Mouse (Mus musculus) C2C12 (cell line): ENCODE data around the gene Vti1a. TPM values are rescaled to one million over a fixed set of nuclear protein-coding genes. Genes with fewer than 3 reads are reported as not detected.

ENCODE experiments used
- H3K27me3 ChIP-seq: one replicate; pipeline ENCODE4 v1.6.1; 2011; ENCODE audit not compliant: control insufficient read depth, insufficient read depth, insufficient read length
- H3K36me3 ChIP-seq: one replicate; pipeline ENCODE4 v1.6.1; 2011; ENCODE audit not compliant: control insufficient read depth, insufficient read depth
- H3K4me3 ChIP-seq: one replicate; pipeline ENCODE4 v1.5.1; 2011; ENCODE audit warnings: mild to moderate bottlenecking, control low read depth; ENCODE audit not compliant: poor library complexity, insufficient read depth, severe bottlenecking
- H3K79me2 ChIP-seq: one replicate; pipeline ENCODE4 v1.6.1; 2011; ENCODE audit not compliant: control insufficient read depth, insufficient read depth
- H3K79me3 ChIP-seq: one replicate; pipeline ENCODE4 v1.6.1; 2011; ENCODE audit warnings: low read depth, control low read depth
- H3ac ChIP-seq: one replicate; pipeline ENCODE3; 2011; ENCODE audit warnings: low read depth; ENCODE audit not compliant: control insufficient read depth, insufficient read length
- CEBPB ChIP-seq: IDR thresholded peaks from one replicate; pipeline ENCODE4 v1.6.1; 2011; ENCODE audit warnings: low read depth, mild to moderate bottlenecking, control low read depth, moderate library complexity
- CTCF ChIP-seq: IDR thresholded peaks from one replicate; pipeline ENCODE4 v1.5.1; 2011; ENCODE audit not compliant: control insufficient read depth, insufficient read depth, insufficient read length
- FOSL1 ChIP-seq: IDR thresholded peaks from one replicate; pipeline ENCODE4 v1.8.0; 2011; ENCODE audit warnings: mild to moderate bottlenecking, low read length; ENCODE audit not compliant: poor library complexity, insufficient read depth, severe bottlenecking
- MAX ChIP-seq: IDR thresholded peaks from one replicate; pipeline ENCODE4 v1.6.1; 2011; ENCODE audit warnings: mild to moderate bottlenecking, control low read depth
- MYOD1 ChIP-seq: IDR thresholded peaks from one replicate; pipeline ENCODE4 v1.6.1; 2011; ENCODE audit warnings: low read depth; ENCODE audit not compliant: control insufficient read depth, insufficient read length
- MYOG ChIP-seq: IDR thresholded peaks from one replicate; pipeline ENCODE4 v1.6.1; 2011; ENCODE audit not compliant: control insufficient read depth, insufficient read length; ENCODE audit errors: extremely low read depth
- USF1 ChIP-seq: IDR thresholded peaks from one replicate; pipeline ENCODE4 v1.6.1; 2011; ENCODE audit warnings: low read depth, mild to moderate bottlenecking, control low read depth, moderate library complexity
- polyA plus RNA-seq: library from polyadenylated mRNA; unstranded; fragments of >200 nt; fragmentation: generic; extraction: Trizol; gene quantifications from one replicate; pipeline ENCODE4 v1.2.1, GENCODE M21; 2012; ENCODE audit warnings: missing spikeins

Vti1a gene
- polyA plus RNA-seq, 1 experiment, result 10.4 TPM

DNA sequence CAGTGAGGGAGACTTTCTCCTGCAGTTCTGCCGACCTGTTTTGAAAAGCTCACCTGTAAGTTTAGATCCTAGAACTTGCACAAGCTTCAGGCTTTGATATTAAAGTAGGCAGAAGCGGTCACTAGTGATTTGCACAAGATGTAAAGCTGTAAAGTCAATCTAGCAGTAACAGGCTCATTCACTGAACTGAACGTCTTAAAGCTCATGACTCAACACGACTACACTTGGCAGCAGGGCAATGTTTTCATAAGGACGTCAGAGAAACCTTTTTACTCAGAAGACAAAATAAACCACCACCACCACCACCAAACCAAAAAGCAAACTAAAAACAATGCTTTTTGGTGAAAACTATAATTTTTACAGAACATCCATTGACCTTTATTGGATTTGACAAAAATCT is 18.1 kb upstream of the Vti1a start:
- H3ac ChIP-seq, result no peak overlapping the region
- H3K36me3 ChIP-seq, result peaks cover 87% of the 10 kb centered on the region
- no peaks in the 10 kb centered on the region for H3K79me3 ChIP-seq
- no peaks in the 10 kb centered on the region for H3K27me3 ChIP-seq
- no peak overlapping the region for H3K4me3 ChIP-seq
- TF ChIP-seq CEBPB (no peak), FOSL1 (no peak), MYOG (no peak), MYOD1 (no peak), CTCF (no peak), MAX (no peak), USF1 (no peak)
- H3K79me2 ChIP-seq, result no peaks in the 10 kb centered on the region

DNA sequence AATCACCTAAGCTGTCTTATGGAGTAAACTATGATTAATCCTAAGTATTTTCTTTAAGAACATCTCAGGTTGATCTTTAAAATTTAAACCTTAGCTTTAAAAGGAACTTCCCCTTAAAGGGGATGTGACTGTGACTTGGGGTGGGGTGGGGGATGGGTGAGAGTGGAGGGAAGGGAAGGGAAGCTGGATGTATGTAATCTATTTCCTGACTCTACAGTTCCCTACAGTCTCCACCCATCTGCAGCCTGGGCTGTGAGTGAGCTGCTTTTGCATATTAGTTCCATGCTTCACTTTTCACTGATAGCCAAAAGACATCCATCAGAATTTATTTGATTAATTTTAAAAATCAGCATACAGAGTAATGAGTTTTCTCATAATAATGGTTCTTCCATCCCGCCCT is 16.7 kb upstream of the Vti1a start:
- no peaks in the 10 kb centered on the region for H3K79me2 ChIP-seq
- H3K27me3 ChIP-seq, result no peaks in the 10 kb centered on the region
- no peaks in the 10 kb centered on the region for H3K79me3 ChIP-seq
- peaks cover 89% of the 10 kb centered on the region for H3K36me3 ChIP-seq
- H3K4me3 ChIP-seq, result no peak overlapping the region
- no peak overlapping the region for H3ac ChIP-seq
- TF ChIP-seq FOSL1, result no peak
- TF ChIP-seq MYOG, result no peak
- TF ChIP-seq USF1, result no peak
- no peak for TF ChIP-seq CEBPB
- TF ChIP-seq CTCF, result no peak
- TF ChIP-seq MAX, result no peak
- TF ChIP-seq MYOD1, result no peak

DNA sequence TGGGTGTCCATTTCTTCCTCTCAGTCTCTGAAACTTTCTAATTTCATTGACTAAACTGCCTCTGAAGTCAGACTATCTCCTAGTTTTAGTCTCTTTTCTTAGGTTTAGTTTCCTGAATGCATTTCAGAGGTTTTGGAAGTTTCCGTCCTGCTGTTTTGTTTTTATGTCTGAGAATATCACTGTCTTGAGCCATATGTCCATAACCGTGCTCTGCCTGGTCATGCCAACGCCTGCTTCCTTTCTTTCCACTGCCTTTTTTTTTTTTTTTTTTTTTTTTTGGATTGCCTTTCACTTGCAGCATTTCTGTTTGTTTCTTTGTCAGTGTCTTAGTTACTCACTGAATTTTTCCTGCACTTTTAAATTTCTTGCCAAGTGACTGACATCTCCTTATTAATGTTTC is 15.6 kb upstream of the Vti1a start:
- H3K79me2 ChIP-seq, result no peaks in the 10 kb centered on the region
- TF ChIP-seq USF1 (no peak), MYOG (no peak), MAX (no peak), FOSL1 (no peak), CEBPB (no peak), MYOD1 (no peak), CTCF (no peak)
- no peaks in the 10 kb centered on the region for H3K79me3 ChIP-seq
- no peak overlapping the region for H3K4me3 ChIP-seq
- no peak overlapping the region for H3ac ChIP-seq
- H3K36me3 ChIP-seq, result peaks cover 86% of the 10 kb centered on the region
- H3K27me3 ChIP-seq, result no peaks in the 10 kb centered on the region

DNA sequence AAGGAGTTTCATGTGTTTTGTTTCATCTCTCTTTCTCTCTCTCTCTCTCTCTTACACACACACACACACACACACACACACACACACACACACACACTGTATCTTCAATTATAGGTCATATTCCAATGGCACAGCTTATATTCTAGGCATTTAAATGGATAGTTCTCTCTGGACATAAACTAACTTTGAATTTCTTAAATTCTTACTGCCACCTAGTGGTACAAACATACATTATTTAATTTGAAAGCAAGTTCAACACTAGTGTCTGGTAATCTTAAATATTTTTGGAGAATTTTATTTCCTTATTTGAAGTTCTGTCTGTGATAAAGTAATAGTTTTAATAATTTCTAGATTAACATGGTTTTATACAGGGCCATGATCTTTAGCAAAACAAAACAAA is 11.1 kb upstream of the Vti1a start:
- TF ChIP-seq MAX (no peak), FOSL1 (no peak), CTCF (no peak), USF1 (no peak), CEBPB (no peak), MYOD1 (no peak), MYOG (no peak)
- Histone ChIP-seq H3K27me3 (no peaks in the 10 kb centered on the region), H3K79me2 (no peaks in the 10 kb centered on the region), H3K4me3 (no peak overlapping the region), H3ac (no peak overlapping the region), H3K79me3 (no peaks in the 10 kb centered on the region), H3K36me3 (peaks cover 92% of the 10 kb centered on the region)

DNA sequence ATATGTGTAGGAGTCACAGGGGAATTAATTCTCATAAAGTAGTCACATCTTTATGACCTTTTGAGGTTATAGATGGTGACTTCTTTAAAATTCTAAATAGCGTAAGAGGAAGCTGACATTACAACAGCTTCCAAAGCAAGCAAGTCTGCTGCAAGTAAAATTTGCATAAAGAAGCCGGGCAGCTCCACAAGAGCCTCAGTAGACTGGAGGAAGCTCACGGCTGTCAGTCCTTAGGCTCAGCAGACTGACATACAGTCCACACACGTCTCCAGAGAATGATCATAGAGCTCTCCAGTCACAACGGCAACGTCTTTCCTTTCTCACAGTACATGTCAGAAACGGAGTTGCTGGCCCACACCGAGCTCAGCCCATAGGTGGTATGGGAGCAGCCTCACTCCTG is 4.2 kb upstream of the Vti1a start:
- TF ChIP-seq MYOG (no peak), FOSL1 (no peak), MYOD1 (no peak), CTCF (no peak), MAX (no peak), USF1 (no peak), CEBPB (no peak)
- Histone ChIP-seq H3K79me2 (peaks cover 38% of the 10 kb centered on the region), H3K79me3 (peaks cover 21% of the 10 kb centered on the region), H3K4me3 (no peak overlapping the region), H3K36me3 (peaks cover 65% of the 10 kb centered on the region), H3K27me3 (no peaks in the 10 kb centered on the region), H3ac (no peak overlapping the region)

DNA sequence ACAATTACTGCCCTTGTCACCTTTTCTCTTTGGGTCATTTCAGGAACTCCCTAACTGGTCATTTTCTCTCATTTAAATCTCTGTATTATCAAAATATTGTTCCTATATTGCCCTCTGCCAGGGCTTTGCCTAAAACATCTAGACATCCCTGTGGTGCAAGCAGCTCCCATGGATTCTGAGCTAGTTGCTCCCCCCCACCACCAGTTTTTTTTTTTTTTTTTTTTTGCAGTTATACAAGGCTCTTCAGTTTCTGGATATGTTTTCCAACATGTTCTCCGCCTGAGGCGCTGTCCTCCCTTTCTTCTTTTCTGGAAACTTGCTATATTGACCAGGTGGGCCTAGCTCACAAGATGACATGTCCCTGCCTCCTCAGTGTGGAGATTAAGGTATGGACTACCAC is 2.4 kb upstream of the Vti1a start:
- peaks cover 56% of the 10 kb centered on the region for H3K79me2 ChIP-seq
- H3K27me3 ChIP-seq, result no peaks in the 10 kb centered on the region
- TF ChIP-seq FOSL1 (no peak), CTCF (no peak), USF1 (no peak), MYOG (no peak), MAX (no peak), MYOD1 (no peak)
- no peak overlapping the region for H3ac ChIP-seq
- peaks cover 31% of the 10 kb centered on the region for H3K79me3 ChIP-seq
- H3K36me3 ChIP-seq, result peaks cover 47% of the 10 kb centered on the region
- H3K4me3 ChIP-seq, result no peak overlapping the region
